Mouse (Mus musculus) heart, embryonic 14.5 days (tissue): ENCODE measurements around the gene Trp53tg5. TPM values are rescaled to one million over a fixed set of nuclear protein-coding genes. Genes with fewer than 3 reads are reported as not detected.
A peak's percentile ranks its signal among the peaks of the same experiment; 100 is the strongest.

Experiments
- ATAC-seq: fragments of 200-750 bp; cut with Nextera tagmentation; 2 replicates; pipeline ENCODE4 v1.8.0; 2017; ENCODE audit warnings: low read depth, moderate TSS enrichment; ENCODE audit not compliant: insufficient number of reproducible peaks, insufficient read depth, low FRiP score
- H3K27ac ChIP-seq, 2 experiments: fragments of 200-500 bp in 1 of 2; fragments of 300-500 bp in 1 of 2; sonication (generic) in 1 of 2; replicated peaks in 1 of 2; 2 replicates each; pipeline ENCODE4 v1.5.1; 2012 to 2014; ENCODE audit warnings: low read depth in 2 of 2, low read length in 2 of 2, control low read depth in 1 of 2, mild to moderate bottlenecking in 1 of 2, mixed read lengths in 1 of 2; ENCODE audit not compliant: control insufficient read depth in 1 of 2, insufficient read depth in 1 of 2
- H3K27me3 ChIP-seq: fragments of 300-500 bp; sonication (generic); 2 replicates; pipeline ENCODE4 v1.6.1; 2014; ENCODE audit warnings: mild to moderate bottlenecking, low read length, control low read depth; ENCODE audit not compliant: control insufficient read depth, insufficient read depth
- H3K36me3 ChIP-seq: fragments of 300-500 bp; sonication (generic); 2 replicates; pipeline ENCODE4 v1.6.1; 2014; ENCODE audit warnings: mild to moderate bottlenecking, control low read depth, low read length, mixed read lengths; ENCODE audit not compliant: control insufficient read depth, insufficient read depth
- H3K4me1 ChIP-seq, 2 experiments: fragments of 200-500 bp in 1 of 2; fragments of 300-500 bp in 1 of 2; sonication (generic) in 1 of 2; 2 replicates each; pipeline ENCODE4 v1.6.1; 2012 to 2014; ENCODE audit warnings: low read length in 2 of 2, control low read depth in 1 of 2, mixed read lengths in 1 of 2; ENCODE audit not compliant: control insufficient read depth in 2 of 2, insufficient read depth in 2 of 2
- H3K4me2 ChIP-seq: fragments of 300-500 bp; sonication (generic); 2 replicates; pipeline ENCODE4 v1.6.1; 2014; ENCODE audit warnings: mild to moderate bottlenecking, low read length
- H3K4me3 ChIP-seq, 2 experiments: fragments of 200-500 bp in 1 of 2; fragments of 300-500 bp in 1 of 2; sonication (generic) in 1 of 2; 2 replicates each; pipeline ENCODE4 v1.5.1; 2012 to 2014; ENCODE audit warnings: low read length in 2 of 2, mild to moderate bottlenecking in 2 of 2, control low read depth in 1 of 2, low read depth in 1 of 2, moderate library complexity in 1 of 2; ENCODE audit not compliant: control insufficient read depth in 1 of 2, insufficient read depth in 1 of 2
- H3K9ac ChIP-seq: fragments of 300-500 bp; sonication (generic); 2 replicates; pipeline ENCODE4 v1.6.1; 2014; ENCODE audit warnings: mild to moderate bottlenecking, low read length
- H3K9me3 ChIP-seq: fragments of 300-500 bp; sonication (generic); 2 replicates; pipeline ENCODE4 v1.6.1; 2016; ENCODE audit warnings: low read length, control low read depth; ENCODE audit not compliant: control insufficient read depth
- WGBS: fragments of 180-500 bp; shearing (Covaris S2); extraction: QIAGEN DNeasy Blood & Tissue Kit; methylation state at CpG from one replicate; pipeline ENCODE4 v1.1.7; 2014; 5-methylcytosine and 5-hydroxymethylcytosine counted together
- polyA plus RNA-seq: library from polyadenylated mRNA; unstranded; fragments of >200 nt; fragmentation: Nextera tagmentation; extraction: Ambion mirVana; gene quantifications from 2 replicates; pipeline ENCODE4 v1.2.1, GENCODE M21; 2014

The Trp53tg5 gene
- polyA plus RNA-seq, 1 experiment from 2014 or later: not detected

DNA sequence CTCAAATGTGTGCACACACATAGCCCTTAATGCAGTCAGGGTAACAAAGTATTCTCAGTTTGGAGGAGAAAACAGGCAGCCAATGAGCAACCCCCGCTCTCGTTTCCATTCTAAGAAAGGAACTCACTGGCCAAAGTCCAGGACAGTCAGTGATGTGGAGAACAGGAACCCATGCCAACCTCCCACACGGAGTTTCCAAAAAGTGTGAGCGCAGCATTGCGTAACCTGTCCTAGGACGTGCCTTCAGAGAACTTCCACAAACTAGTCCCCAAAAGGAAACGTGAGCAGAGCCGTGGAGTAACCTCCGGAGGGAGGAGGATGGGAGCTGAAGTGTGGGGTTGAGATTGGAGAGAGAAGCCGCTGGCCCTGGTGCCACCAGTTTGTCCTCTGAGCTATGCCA lies 18.7 kb downstream of the Trp53tg5 start:
- Histone ChIP-seq H3K27me3 (no peaks in the 10 kb centered on the region), H3K9me3 (peaks cover 5% of the 10 kb centered on the region; the same call in 1 of the 2 replicates), H3K4me3 (no peak overlapping the region), H3K9ac (no peak overlapping the region), H3K4me1 (peaks cover 38 to 56% of the 10 kb centered on the region in 2 experiments), H3K4me2 (peak overlapping the region; percentile 29), H3K27ac (peak overlapping the region; percentile 48 to 49), H3K36me3 (no peaks in the 10 kb centered on the region)
- ATAC-seq: no peak
- 45% methylated on average over 10 of the region's 10 CpGs for WGBS

DNA sequence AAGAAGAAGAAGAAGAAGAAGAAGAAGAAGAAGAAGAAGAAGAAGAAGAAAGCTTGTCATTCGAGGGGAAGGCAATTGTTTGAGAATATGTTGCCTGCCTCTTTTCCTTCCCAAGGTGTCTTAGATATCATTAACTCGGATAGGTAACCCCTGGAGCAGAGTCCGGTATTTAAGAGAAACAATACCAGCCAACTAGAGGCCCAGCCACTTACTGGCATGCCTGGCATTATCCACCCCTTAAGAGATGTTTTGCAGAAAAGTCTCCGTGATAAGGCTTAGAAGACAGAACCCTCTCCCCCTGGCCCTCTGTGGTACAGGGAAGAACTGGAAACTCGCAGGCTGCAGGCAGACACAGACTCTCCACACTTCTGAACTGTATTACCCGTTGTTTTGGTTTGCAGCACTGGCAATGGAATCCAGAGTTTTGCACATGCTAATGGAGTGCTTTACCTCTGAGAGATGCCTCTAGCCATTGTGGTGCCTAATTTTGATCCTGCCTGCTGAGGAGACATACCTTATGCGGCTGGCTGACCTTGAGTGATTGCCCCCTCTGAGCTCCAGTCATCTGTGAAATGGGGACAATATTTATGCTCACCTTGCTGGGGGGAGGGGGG lies 19.5 kb downstream of the Trp53tg5 start:
- Histone ChIP-seq H3K4me3 (no peak overlapping the region), H3K27me3 (no peaks in the 10 kb centered on the region), H3K9me3 (peaks cover 5% of the 10 kb centered on the region; the same call in 1 of the 2 replicates), H3K4me2 (no peak overlapping the region), H3K4me1 (peaks cover 45 to 64% of the 10 kb centered on the region in 2 experiments), H3K36me3 (no peaks in the 10 kb centered on the region), H3K9ac (no peak overlapping the region), H3K27ac (peak overlapping the region in 1 of 2 experiments; percentile 48; a peak in 2 of 4 replicates)
- no peak for ATAC-seq
- 66% methylated on average over 7 of the region's 7 CpGs for WGBS

DNA sequence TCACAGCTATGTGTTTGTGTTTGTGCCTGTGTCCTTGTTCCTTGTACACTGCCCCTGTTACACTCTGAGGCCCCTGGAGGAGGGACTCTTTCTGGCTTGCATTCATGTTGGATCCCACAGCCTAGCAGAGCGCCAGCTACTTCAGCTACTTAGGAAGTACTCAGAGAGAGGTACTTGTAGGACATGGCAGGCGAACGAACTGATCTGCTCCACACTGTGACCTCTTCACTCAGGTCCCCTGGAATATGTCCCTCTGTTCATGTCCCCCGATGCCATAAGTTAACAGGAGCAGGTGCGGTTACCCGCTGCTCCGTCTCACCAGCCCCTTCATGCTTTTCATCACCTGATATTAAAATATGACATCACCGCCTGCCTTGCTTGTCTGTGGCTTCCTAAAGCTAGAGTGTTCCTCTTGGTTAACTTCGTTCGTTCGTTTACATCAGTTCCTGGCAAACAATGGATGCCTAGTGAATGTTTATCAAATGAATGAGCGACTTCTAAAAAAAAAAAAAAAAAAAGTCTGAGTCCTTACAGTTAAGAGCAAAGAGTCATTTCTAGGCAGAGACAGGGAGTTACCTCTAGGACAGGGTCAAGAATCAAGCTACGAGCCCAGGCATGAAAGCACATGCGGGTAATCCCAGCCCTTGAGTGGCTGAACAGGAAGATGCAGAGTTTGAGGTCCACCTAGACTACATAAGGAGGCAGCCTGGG lies 20.3 kb downstream of the Trp53tg5 start:
- peak overlapping the region; percentile 65 to 78 for H3K27ac ChIP-seq
- peaks cover 5% of the 10 kb centered on the region; the same call in 1 of the 2 replicates for H3K9me3 ChIP-seq
- no peak overlapping the region for H3K4me3 ChIP-seq
- no peaks in the 10 kb centered on the region for H3K27me3 ChIP-seq
- H3K36me3 ChIP-seq: no peaks in the 10 kb centered on the region
- ATAC-seq: peak; percentile 81
- no peak overlapping the region for H3K9ac ChIP-seq
- WGBS: 16% methylated on average over 14 of the region's 14 CpGs
- peak overlapping the region; percentile 42 for H3K4me2 ChIP-seq
- H3K4me1 ChIP-seq: peaks cover 48 to 69% of the 10 kb centered on the region in 2 experiments

DNA sequence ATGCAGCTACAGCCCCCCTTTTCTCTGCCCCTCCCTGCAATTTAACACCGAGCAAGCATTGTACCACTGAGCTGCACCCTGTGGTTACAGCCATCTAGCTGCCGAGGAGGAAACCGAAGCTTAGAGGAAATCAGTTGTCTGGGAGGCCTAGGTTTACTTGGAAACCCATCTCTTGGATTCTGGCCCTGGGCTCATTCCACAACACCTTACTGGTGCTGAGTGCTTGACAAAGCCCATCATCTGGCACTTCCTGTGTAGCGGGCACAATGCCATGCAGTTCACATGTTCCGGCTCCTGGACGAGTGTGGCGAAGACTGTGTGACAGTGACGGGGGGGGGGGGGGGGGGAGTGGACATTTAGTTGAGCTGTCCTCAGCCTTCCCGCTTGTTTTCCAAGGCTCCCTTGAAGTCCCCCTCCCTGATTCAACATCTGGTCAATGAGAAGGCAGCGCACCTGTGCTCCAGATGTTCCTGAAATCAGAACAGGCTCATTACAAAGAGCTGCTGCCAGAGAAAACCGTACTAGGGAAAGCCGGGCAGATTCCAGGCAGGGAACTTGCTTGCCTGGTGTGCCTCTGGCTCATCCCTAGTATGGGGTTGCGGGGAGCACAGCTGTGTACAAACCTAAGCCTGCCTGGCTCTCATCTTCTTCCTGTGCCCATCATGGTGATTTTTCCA lies 21.4 kb downstream of the Trp53tg5 start:
- Histone ChIP-seq H3K4me2 (peak overlapping the region; percentile 42), H3K9me3 (peaks cover 5% of the 10 kb centered on the region; the same call in 1 of the 2 replicates), H3K27ac (peak overlapping the region; percentile 65 to 78), H3K27me3 (no peaks in the 10 kb centered on the region), H3K36me3 (no peaks in the 10 kb centered on the region), H3K4me1 (peaks cover 48 to 69% of the 10 kb centered on the region in 2 experiments), H3K4me3 (no peak overlapping the region), H3K9ac (no peak overlapping the region)
- ATAC-seq: 0 out of 2 replicates have a peak, but pooled peaks have one; percentile 57
- WGBS: 29% methylated on average over 13 of the region's 13 CpGs

DNA sequence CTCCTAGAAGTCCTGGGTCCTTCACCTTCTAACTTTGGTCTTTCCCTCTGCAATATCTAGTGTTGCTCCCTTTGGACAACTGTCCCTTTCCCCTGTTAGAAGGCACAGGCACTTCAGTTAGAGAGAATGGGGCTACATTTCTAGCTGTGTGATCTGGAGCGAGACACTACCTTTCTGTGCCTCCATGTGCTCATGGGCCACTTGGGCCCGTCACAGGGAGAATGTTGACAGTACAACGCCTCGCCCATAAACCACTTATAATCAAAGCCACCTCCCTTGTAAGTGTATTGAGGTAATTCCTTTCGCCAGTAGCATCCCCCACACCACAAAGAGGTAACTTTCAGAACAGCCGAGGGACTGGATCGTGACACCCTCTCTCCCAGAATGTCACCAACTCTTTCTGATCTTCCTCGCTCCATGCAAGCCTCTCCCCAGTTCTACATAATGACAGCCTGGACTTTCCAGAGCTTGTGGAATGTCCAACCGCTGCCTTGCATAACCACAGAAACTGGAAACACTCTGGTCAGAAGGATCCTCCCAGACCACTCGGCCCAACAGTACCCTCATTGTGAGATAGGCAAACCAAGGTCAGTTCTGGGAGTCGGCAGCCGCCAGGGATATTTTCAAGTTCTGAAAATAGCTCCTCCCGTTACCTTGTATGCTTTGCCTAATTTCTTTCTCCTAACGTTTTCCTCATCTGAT lies 24.0 kb downstream of the Trp53tg5 start:
- Histone ChIP-seq H3K9ac (0 out of 2 replicates have a peak overlapping the region, but pooled peaks have one; percentile 12), H3K27me3 (no peaks in the 10 kb centered on the region), H3K36me3 (no peaks in the 10 kb centered on the region), H3K4me3 (no peak overlapping the region), H3K9me3 (peaks cover 5% of the 10 kb centered on the region; the same call in 1 of the 2 replicates), H3K27ac (peak overlapping the region; percentile 30 to 55; a peak in 2 of 4 replicates), H3K4me2 (peak overlapping the region; percentile 17; the same call in 1 of the 2 replicates), H3K4me1 (peaks cover 32 to 44% of the 10 kb centered on the region in 2 experiments)
- WGBS: 39% methylated on average over 14 of the region's 14 CpGs
- ATAC-seq: no peak

DNA sequence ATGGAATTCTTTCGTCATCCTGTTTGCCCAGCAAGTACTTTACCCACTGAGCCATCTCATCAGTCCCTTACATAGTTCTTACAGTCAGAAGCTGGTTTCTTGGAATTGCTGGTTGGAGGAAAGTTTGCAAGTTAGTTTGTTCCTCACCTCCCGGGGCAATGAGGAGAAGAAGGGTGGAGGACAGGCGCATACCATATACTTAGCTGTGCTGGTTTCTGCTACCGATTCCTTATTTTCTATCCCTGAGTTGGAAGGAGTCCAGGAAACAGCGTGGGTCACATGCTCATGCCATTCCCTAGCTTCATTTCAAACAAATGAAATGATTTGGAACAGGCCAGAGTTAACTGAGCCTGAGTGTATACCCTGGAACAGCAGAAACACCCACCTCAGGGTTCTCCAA lies 24.6 kb downstream of the Trp53tg5 start:
- Histone ChIP-seq H3K9me3 (peaks cover 5% of the 10 kb centered on the region; the same call in 1 of the 2 replicates), H3K4me3 (no peak overlapping the region), H3K27me3 (no peaks in the 10 kb centered on the region), H3K4me2 (0 out of 2 replicates have a peak overlapping the region, but pooled peaks have one; percentile 17), H3K27ac (peak overlapping the region in 1 of 2 experiments; percentile 55; a peak in 1 of 4 replicates), H3K9ac (no peak overlapping the region), H3K36me3 (no peaks in the 10 kb centered on the region), H3K4me1 (peaks cover 28 to 39% of the 10 kb centered on the region in 2 experiments)
- WGBS: 42% methylated on average over 5 of the region's 5 CpGs
- no peak for ATAC-seq

DNA sequence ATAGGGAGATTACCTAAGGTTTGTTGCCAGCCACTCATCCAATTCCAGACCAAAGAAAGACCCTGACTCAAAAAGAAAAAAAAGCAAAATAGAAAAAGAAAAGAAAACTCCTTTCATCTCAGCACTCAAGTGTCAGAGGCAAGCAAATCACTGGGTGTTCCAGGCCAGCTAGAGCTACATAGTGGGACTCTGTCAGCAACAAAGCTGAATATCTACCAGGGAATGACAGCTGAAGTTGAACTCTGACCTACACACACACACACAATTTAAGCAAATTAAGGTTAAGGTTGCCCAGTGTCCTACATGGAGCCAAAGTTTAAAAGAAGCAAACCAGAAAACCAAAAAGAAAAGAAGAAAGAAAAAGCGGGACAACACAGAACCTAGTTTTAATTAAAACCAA lies 25.4 kb downstream of the Trp53tg5 start:
- no peak overlapping the region for H3K27ac ChIP-seq
- H3K27me3 ChIP-seq: no peaks in the 10 kb centered on the region
- WGBS: 96% methylated on average over 1 of the region's 1 CpGs
- no peak overlapping the region for H3K4me3 ChIP-seq
- H3K9ac ChIP-seq: no peak overlapping the region
- H3K4me1 ChIP-seq: peaks cover 26 to 36% of the 10 kb centered on the region in 2 experiments
- H3K4me2 ChIP-seq: no peak overlapping the region
- no peak for ATAC-seq
- no peaks in the 10 kb centered on the region for H3K36me3 ChIP-seq
- peaks cover 5% of the 10 kb centered on the region; the same call in 1 of the 2 replicates for H3K9me3 ChIP-seq
